Mouse (Mus musculus) CD4-positive naive resting alpha-beta T cell, adult 76 days (primary cell): ENCODE data around the gene Rhox3e. TPM values are rescaled to one million over a fixed set of nuclear protein-coding genes. Genes with fewer than 3 reads are reported as not detected.

Experiments
- total RNA-seq: library from RNA; stranded (reverse); gene quantifications from one replicate; pipeline ENCODE4 v1.2.4, GENCODE M21; 2023

Gene Rhox3e
- not detected for total RNA-seq

GRCm38 (mm10) chrX:37541719-37542118 lies at the start of gene Rhox3e:
Gene Rhox3e (plus strand): TSS chrX:37542019.

GRCm38 (mm10) chrX:37514059-37514458 lies 27.8 kb upstream of the Rhox3e start, which contains the start of gene Rhox4d:
Gene Rhox4d (plus strand): TSS chrX:37514359.

GRCm38 (mm10) chrX:37530152-37530551 lies 11.7 kb upstream of the Rhox3e start, which contains the start of gene Rhox2e:
Gene Rhox2e (plus strand): TSS chrX:37530452.

DNA sequence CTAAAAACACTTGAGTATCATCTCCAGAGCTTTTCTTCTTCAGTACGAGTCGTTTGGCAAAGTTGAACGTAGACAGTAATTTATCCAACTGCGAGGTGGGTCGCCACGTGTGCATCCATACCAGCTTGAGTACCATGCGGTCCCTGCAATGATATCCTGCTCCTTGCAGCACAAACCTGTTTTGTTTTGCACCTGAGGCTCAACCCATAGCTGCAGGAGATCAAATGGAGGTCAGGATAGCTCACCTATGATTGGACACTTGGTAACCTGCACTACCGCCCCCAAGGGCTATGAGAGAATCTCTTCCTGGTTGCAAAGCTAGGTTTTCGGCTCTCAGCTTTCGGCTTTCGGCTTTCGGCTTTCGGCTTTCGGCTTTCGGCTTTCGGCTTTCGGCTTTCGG lies 15.3 kb downstream of the Rhox3e start, which contains the start of gene Rhox4e:
Gene Rhox4e (plus strand): TSS at position 301 of the 400 bp plus-strand sequence.

DNA sequence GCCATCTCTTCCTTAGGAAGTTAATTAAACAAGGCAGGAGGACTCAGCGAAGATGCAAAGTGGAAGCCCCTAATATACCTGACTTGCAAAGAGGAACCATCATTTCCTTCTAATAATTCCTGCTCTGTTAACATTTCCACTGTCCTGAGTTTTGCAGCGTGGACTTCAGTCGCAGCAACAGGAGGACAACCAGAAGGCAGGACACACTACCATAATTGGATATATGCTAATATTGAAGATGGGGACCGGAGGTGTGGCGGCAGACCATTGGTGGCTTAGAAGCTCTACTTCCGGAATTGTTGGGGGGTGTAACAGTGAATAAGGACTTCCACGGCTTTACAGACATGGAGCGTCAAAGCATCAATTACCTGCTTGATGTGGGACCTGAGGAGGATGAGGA lies 29.3 kb downstream of the Rhox3e start, which contains the start of gene Rhox2f:
Gene Rhox2f (plus strand): TSS at position 301 of the 400 bp plus-strand sequence.

GRCm38 (mm10) chrX:37580692-37581091 lies 38.9 kb downstream of the Rhox3e start, which contains the start of gene Rhox3f:
Gene Rhox3f (plus strand): TSS chrX:37580992.

Other genes with a start within 250 kb of the Rhox3e start
- not detected for gene Rhox3a2, start 162.0 kb upstream of the Rhox3e start, total RNA-seq
- not detected for gene Rhox4a2, start 151.2 kb upstream of the Rhox3e start, total RNA-seq
- gene Rhox2b, start 130.0 kb upstream of the Rhox3e start, total RNA-seq = not detected
- gene Rhox4b, start 109.5 kb upstream of the Rhox3e start, total RNA-seq = not detected
- gene Rhox2c, start 88.3 kb upstream of the Rhox3e start, total RNA-seq = not detected
- not detected for gene Rhox3c, start 83.4 kb upstream of the Rhox3e start, total RNA-seq
- not detected for gene Rhox4c, start 61.7 kb upstream of the Rhox3e start, total RNA-seq
- not detected for gene Rhox2d, start 48.6 kb upstream of the Rhox3e start, total RNA-seq
- gene Rhox4d, start 27.7 kb upstream of the Rhox3e start, total RNA-seq = not detected
- gene Rhox2e, start 11.6 kb upstream of the Rhox3e start, total RNA-seq = not detected
- not detected for gene Rhox4e, start 15.4 kb downstream of the Rhox3e start, total RNA-seq
- gene Rhox2f, start 29.4 kb downstream of the Rhox3e start, total RNA-seq = not detected
- gene Rhox3f, start 39.0 kb downstream of the Rhox3e start, total RNA-seq = not detected
- gene Rhox4f, start 65.7 kb downstream of the Rhox3e start, total RNA-seq = not detected
- not detected for gene Rhox3g, start 86.6 kb downstream of the Rhox3e start, total RNA-seq
- gene Rhox2g, start 101.5 kb downstream of the Rhox3e start, total RNA-seq = not detected
- gene Rhox4g, start 109.3 kb downstream of the Rhox3e start, total RNA-seq = not detected
- not detected for gene Rhox3h, start 126.7 kb downstream of the Rhox3e start, total RNA-seq
- gene Rhox2h, start 131.3 kb downstream of the Rhox3e start, total RNA-seq = not detected